Mouse (Mus musculus) intestine, embryonic 14.5 days (tissue): Measurements from ENCODE around the gene Pim3. TPM values are rescaled to one million over a fixed set of nuclear protein-coding genes. Genes with fewer than 3 reads are reported as not detected.

Experiments used
- ATAC-seq: fragments of 200-750 bp; cut with Nextera tagmentation; replicated peaks from 2 replicates; pipeline ENCODE4 v1.8.0; 2017; ENCODE audit warnings: low read depth, moderate number of reproducible peaks, moderate TSS enrichment, moderate library complexity; ENCODE audit not compliant: low FRiP score, low TSS enrichment
- DNase-seq: peaks from one replicate; pipeline ENCODE4 v3.0.0-alpha.2; 2018; ENCODE audit warnings: low spot score
- H3K27ac ChIP-seq: fragments of 300-500 bp; sonication (generic); 2 replicates; pipeline ENCODE4 v1.5.1; 2014; ENCODE audit warnings: low read depth, mild to moderate bottlenecking, control low read depth
- H3K27me3 ChIP-seq: fragments of 300-500 bp; sonication (generic); replicated peaks from 2 replicates; pipeline ENCODE4 v1.6.1; 2014; ENCODE audit warnings: low read length, control low read depth; ENCODE audit not compliant: control insufficient read depth, insufficient read depth
- H3K36me3 ChIP-seq: fragments of 300-500 bp; sonication (generic); 2 replicates; pipeline ENCODE4 v1.6.1; 2014; ENCODE audit warnings: low read length, control low read depth; ENCODE audit not compliant: control insufficient read depth, insufficient read depth
- H3K4me1 ChIP-seq: fragments of 300-500 bp; sonication (generic); replicated peaks from 2 replicates; pipeline ENCODE4 v1.6.1; 2014; ENCODE audit warnings: low read length, control low read depth, mixed read lengths; ENCODE audit not compliant: control insufficient read depth, insufficient read depth
- H3K4me2 ChIP-seq: fragments of 300-500 bp; sonication (generic); 2 replicates; pipeline ENCODE4 v1.6.1; 2014; ENCODE audit warnings: low read length
- H3K4me3 ChIP-seq: fragments of 300-500 bp; sonication (generic); 2 replicates; pipeline ENCODE4 v1.5.1; 2014; ENCODE audit warnings: low read depth, low read length, control low read depth, mixed read lengths
- H3K9ac ChIP-seq: fragments of 300-500 bp; sonication (generic); 2 replicates; pipeline ENCODE4 v1.6.1; 2014; ENCODE audit warnings: mild to moderate bottlenecking, low read length
- H3K9me3 ChIP-seq: fragments of 300-500 bp; sonication (generic); 2 replicates; pipeline ENCODE4 v1.6.1; 2016; ENCODE audit warnings: low read length, control low read depth; ENCODE audit not compliant: control insufficient read depth
- WGBS: fragments of 180-500 bp; shearing (Covaris S2); extraction: QIAGEN DNeasy Blood & Tissue Kit; methylation state at CpG from one replicate; pipeline ENCODE4 v1.1.7; 2014; 5-methylcytosine and 5-hydroxymethylcytosine counted together
- polyA plus RNA-seq: library from polyadenylated mRNA; unstranded; fragments of >200 nt; fragmentation: Nextera tagmentation; extraction: Ambion mirVana; gene quantifications from 2 replicates; pipeline ENCODE4 v1.2.1, GENCODE M21; 2014

Pim3 gene
- polyA plus RNA-seq, 1 experiment from 2014 or later = 51.7 TPM

- ATAC-seq (no peak), DNase-seq (no peak)
- H3K27ac ChIP-seq = no peak overlapping the region
- H3K27me3 ChIP-seq = no peaks in the 10 kb centered on the region
- no peak overlapping the region for H3K4me3 ChIP-seq
- 67% methylated on average over 9 of the region's 9 CpGs for WGBS
- H3K36me3 ChIP-seq = no peaks in the 10 kb centered on the region
- no peaks in the 10 kb centered on the region for H3K9me3 ChIP-seq
- no peak overlapping the region for H3K9ac ChIP-seq
- no peak overlapping the region for H3K4me2 ChIP-seq
- H3K4me1 ChIP-seq = peaks cover 4% of the 10 kb centered on the region
Measured at GRCm38 (mm10) chr15:88832536-88832935, 29.4 kb upstream of the Pim3 start.

GRCm38 (mm10) chr15:88836031-88836430, 26.0 kb upstream of the Pim3 start:
- 85% methylated on average over 6 of the region's 6 CpGs for WGBS
- H3K36me3 ChIP-seq = no peaks in the 10 kb centered on the region
- H3K4me1 ChIP-seq = peaks cover 27% of the 10 kb centered on the region
- no peak overlapping the region for H3K9ac ChIP-seq
- DNase-seq (no peak), ATAC-seq (no peak)
- no peak overlapping the region for H3K27ac ChIP-seq
- H3K4me3 ChIP-seq = no peak overlapping the region
- H3K27me3 ChIP-seq = no peaks in the 10 kb centered on the region
- no peak overlapping the region for H3K4me2 ChIP-seq
- H3K9me3 ChIP-seq = no peaks in the 10 kb centered on the region

GRCm38 (mm10) chr15:88836571-88836970, 25.4 kb upstream of the Pim3 start:
- DNase-seq (no peak), ATAC-seq (no peak)
- Histone ChIP-seq H3K9me3 (no peaks in the 10 kb centered on the region), H3K27me3 (no peaks in the 10 kb centered on the region), H3K27ac (no peak overlapping the region), H3K4me3 (no peak overlapping the region), H3K9ac (no peak overlapping the region), H3K4me2 (peak overlapping the region; percentile 86), H3K4me1 (peaks cover 27% of the 10 kb centered on the region), H3K36me3 (no peaks in the 10 kb centered on the region)
- WGBS = 56% methylated on average over 5 of the region's 5 CpGs

- Histone ChIP-seq H3K9ac (peak overlapping the region; percentile 46), H3K4me1 (peaks cover 27% of the 10 kb centered on the region), H3K27me3 (no peaks in the 10 kb centered on the region), H3K4me3 (peak overlapping the region; percentile 47), H3K4me2 (peak overlapping the region; percentile 86), H3K27ac (peak overlapping the region; percentile 66), H3K36me3 (no peaks in the 10 kb centered on the region), H3K9me3 (no peaks in the 10 kb centered on the region)
- WGBS = under 1% methylated on average over 39 of the region's 39 CpGs
- DNase-seq = peak; percentile 89
- ATAC-seq = peak; percentile 84
Measured at GRCm38 (mm10) chr15:88837199-88837932, 24.6 kb upstream of the Pim3 start.

GRCm38 (mm10) chr15:88837977-88838376, 24.0 kb upstream of the Pim3 start:
- Histone ChIP-seq H3K4me2 (peak overlapping the region; percentile 86), H3K9ac (peak overlapping the region; percentile 46), H3K36me3 (no peaks in the 10 kb centered on the region), H3K9me3 (no peaks in the 10 kb centered on the region), H3K4me1 (peaks cover 27% of the 10 kb centered on the region), H3K4me3 (peak overlapping the region; percentile 47), H3K27ac (peak overlapping the region; percentile 66), H3K27me3 (no peaks in the 10 kb centered on the region)
- DNase-seq (no peak), ATAC-seq (no peak)
- 1% methylated on average over 11 of the region's 11 CpGs for WGBS

- DNase-seq (no peak), ATAC-seq (peak; percentile 52)
- Histone ChIP-seq H3K4me1 (peaks cover 30% of the 10 kb centered on the region), H3K27me3 (no peaks in the 10 kb centered on the region), H3K27ac (peak overlapping the region; percentile 76), H3K9ac (no peak overlapping the region), H3K36me3 (no peaks in the 10 kb centered on the region), H3K4me3 (no peak overlapping the region), H3K4me2 (no peak overlapping the region), H3K9me3 (no peaks in the 10 kb centered on the region)
- WGBS = 15% methylated on average over 9 of the region's 9 CpGs
Measured at GRCm38 (mm10) chr15:88839271-88839670, 22.7 kb upstream of the Pim3 start.

GRCm38 (mm10) chr15:88840126-88840525, 21.9 kb upstream of the Pim3 start:
- no peak for ATAC-seq
- DNase-seq = no peak

GRCm38 (mm10) chr15:88841160-88841559, 20.8 kb upstream of the Pim3 start:
- Histone ChIP-seq H3K9me3 (no peaks in the 10 kb centered on the region), H3K9ac (no peak overlapping the region), H3K4me3 (no peak overlapping the region), H3K4me1 (peaks cover 30% of the 10 kb centered on the region), H3K27ac (no peak overlapping the region), H3K36me3 (no peaks in the 10 kb centered on the region), H3K4me2 (no peak overlapping the region), H3K27me3 (no peaks in the 10 kb centered on the region)
- 79% methylated on average over 2 of the region's 2 CpGs for WGBS
- no peak for ATAC-seq
- DNase-seq = no peak

More at GRCm38 (mm10) chr15:88840126-88840525, 21.9 kb upstream of the Pim3 start:
- H3K4me1 ChIP-seq = peaks cover 30% of the 10 kb centered on the region
- H3K4me3 ChIP-seq = no peak overlapping the region
- WGBS = 64% methylated on average over 10 of the region's 10 CpGs
- H3K27me3 ChIP-seq = no peaks in the 10 kb centered on the region
- no peak overlapping the region for H3K9ac ChIP-seq
- peak overlapping the region; percentile 76 for H3K27ac ChIP-seq
- no peak overlapping the region for H3K4me2 ChIP-seq
- H3K9me3 ChIP-seq = no peaks in the 10 kb centered on the region
- H3K36me3 ChIP-seq = no peaks in the 10 kb centered on the region
